Mouse (Mus musculus) bone marrow, adult 2 months (tissue): ENCODE results near the gene Acpp. TPM values are rescaled to one million over a fixed set of nuclear protein-coding genes. Genes with fewer than 3 reads are reported as not detected.

Source experiments
- H3K27ac ChIP-seq: fragments of 200-500 bp; 2 replicates; pipeline ENCODE4 v1.5.1; 2012; ENCODE audit warnings: low read depth, mild to moderate bottlenecking, control low read depth, inconsistent platforms, low read length; ENCODE audit not compliant: control insufficient read depth, poor library complexity, insufficient read depth
- H3K4me1 ChIP-seq: fragments of 200-500 bp; 2 replicates; pipeline ENCODE4 v1.6.1; 2011; ENCODE audit warnings: low read length; ENCODE audit not compliant: control insufficient read depth, insufficient read depth
- H3K4me3 ChIP-seq: fragments of 200-500 bp; replicated peaks from 2 replicates; pipeline ENCODE3; 2011; ENCODE audit warnings: mild to moderate bottlenecking, low read depth, low read length, control low read depth; ENCODE audit not compliant: control insufficient read depth
- CTCF ChIP-seq: fragments of 200-500 bp; IDR thresholded peaks from 2 replicates; pipeline ENCODE4 v1.5.1; 2011; ENCODE audit warnings: low read length, control low read depth; ENCODE audit not compliant: control insufficient read depth, insufficient read depth
- POLR2A ChIP-seq: fragments of 200-500 bp; IDR thresholded peaks from 2 replicates; pipeline ENCODE4 v1.6.1; 2011; ENCODE audit warnings: low read depth, mild to moderate bottlenecking, control low read depth, low read length, borderline replicate concordance; ENCODE audit not compliant: control insufficient read depth
- WGBS: fragments of 180-500 bp; shearing (Covaris S2); methylation state at CpG from one replicate; pipeline ENCODE4 v1.1.7; 2018; 5-methylcytosine and 5-hydroxymethylcytosine counted together
- polyA plus RNA-seq: library from polyadenylated mRNA; stranded (reverse); fragments of >200 nt; gene quantifications from 2 replicates; pipeline ENCODE4 v1.2.4, GENCODE M21; 2011; ENCODE audit warnings: low replicate concordance; ENCODE audit not compliant: missing spikeins, insufficient read depth, insufficient read length

Acpp gene
- polyA plus RNA-seq, 1 experiment, result 3.2 TPM

DNA sequence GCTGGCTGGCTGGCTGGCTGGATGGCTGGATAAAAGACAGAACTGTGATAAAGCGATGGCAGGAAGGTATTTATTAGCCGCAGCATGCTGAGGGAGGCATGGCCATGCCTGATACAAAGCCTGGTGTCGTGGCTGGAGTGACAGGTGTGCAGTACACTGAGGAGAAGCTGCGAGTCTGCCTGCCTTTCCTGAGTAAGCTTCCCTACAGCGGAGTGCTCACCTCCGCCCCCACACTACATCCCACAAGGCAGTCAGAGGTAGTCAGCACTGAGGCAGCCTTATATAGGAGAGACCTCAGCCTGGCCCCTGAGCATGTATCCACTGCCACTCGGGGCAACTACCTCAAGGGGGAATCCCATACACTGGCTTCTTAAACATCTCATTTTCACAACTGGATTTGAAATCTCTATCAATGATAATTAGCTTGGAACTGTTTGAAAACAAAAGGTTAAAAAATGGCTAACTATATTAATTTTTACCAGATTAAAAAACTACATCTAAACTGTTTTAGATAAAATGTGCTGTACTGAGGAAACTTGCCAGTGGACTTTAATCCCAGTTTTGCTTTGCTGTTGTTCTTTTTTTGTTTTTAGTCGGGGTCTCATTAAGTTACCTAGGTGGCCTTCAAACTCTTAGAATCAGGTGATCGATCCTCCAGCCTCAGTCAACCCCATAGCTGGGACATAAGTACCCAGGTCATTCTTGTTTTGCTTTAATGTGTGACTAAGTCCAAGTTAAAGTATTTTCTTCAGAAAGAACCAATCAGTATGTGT lies 83.0 kb downstream of the Acpp start:
- 67% methylated on average over 9 of the region's 9 CpGs for WGBS
- Histone ChIP-seq H3K4me3 (no peak overlapping the region), H3K4me1 (no peaks in the 10 kb centered on the region; the same call in 1 of the 2 replicates), H3K27ac (no peak overlapping the region)
- TF ChIP-seq CTCF, result no peak
- TF ChIP-seq POLR2A, result no peak

DNA sequence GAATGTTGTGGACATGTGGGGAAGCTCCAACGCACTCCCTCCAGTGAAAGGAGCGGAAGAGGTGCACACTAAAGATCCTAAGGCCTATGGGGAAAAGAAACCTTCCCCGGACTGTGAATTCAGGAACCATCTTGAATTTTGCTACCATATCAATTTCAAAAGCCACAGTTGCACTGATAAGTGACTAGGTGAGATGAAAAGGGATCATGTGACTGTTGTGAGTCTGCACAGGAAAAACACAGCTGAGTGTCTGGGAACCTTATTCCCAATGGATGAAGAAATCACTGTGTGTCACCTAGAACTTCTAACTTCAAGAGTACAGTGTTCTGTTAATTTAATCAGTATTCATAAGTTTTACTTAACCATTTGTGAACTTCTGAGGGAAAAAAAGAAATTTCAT lies 84.9 kb downstream of the Acpp start:
- WGBS, result 79% methylated on average over 3 of the region's 3 CpGs
- H3K4me1 ChIP-seq, result no peaks in the 10 kb centered on the region; the same call in 1 of the 2 replicates
- TF ChIP-seq CTCF (no peak), POLR2A (no peak)

GRCm38 (mm10) chr9:104251687-104252086 lies 85.9 kb downstream of the Acpp start:
- TF ChIP-seq POLR2A (no peak), CTCF (no peak)
- Histone ChIP-seq H3K4me3 (no peak overlapping the region), H3K4me1 (no peaks in the 10 kb centered on the region; the same call in 1 of the 2 replicates), H3K27ac (no peak overlapping the region)
- 86% methylated on average over 4 of the region's 4 CpGs for WGBS

More for the DNA sequence above, 84.9 kb downstream of the Acpp start:
- Histone ChIP-seq H3K4me3 (no peak overlapping the region), H3K27ac (no peak overlapping the region)

- Histone ChIP-seq H3K27ac (no peak overlapping the region), H3K4me1 (no peaks in the 10 kb centered on the region; the same call in 1 of the 2 replicates), H3K4me3 (no peak overlapping the region)
- WGBS, result 82% methylated on average over 8 of the region's 8 CpGs
- TF ChIP-seq POLR2A, result no peak
These were observed 86.4 kb downstream of the Acpp start for GRCm38 (mm10) chr9:104251111-104251510.

DNA sequence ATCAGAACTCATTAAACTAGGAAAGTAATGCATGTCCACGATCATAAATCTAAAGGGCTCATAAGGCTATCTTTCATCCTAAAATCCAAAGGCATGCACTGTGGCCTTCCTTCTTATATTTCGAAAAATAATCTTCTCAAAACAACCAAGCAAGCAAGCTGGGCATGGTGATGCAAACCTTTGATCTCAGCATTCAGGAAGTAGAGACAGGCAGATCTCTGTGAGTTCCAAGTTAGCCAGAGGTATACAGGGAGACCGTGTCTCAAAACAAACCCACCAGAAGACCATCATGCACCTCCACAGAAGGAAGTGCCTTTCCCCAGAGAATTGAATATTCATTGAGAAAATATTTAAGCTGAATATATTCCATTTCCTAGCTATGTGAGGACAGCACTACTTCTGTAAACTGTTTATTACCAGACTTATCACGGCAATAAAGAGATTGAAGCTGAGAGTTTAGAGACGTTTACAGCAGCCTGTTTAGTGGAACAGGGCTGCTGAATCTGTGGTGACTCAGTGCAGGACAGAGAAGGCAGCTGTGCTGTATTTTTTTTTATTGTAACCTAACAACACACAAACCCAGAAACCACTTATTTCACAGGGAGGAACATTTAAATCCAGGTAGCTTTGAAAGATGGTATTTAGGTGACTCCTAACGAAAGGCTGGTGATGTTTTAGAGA lies 90.1 kb downstream of the Acpp start:
- no peak overlapping the region for H3K4me3 ChIP-seq
- no peak overlapping the region for H3K27ac ChIP-seq
- peaks cover 3% of the 10 kb centered on the region; the same call in 1 of the 2 replicates for H3K4me1 ChIP-seq
- 52% methylated on average over 6 of the region's 6 CpGs for WGBS
- no peak for TF ChIP-seq POLR2A
- no peak for TF ChIP-seq CTCF

DNA sequence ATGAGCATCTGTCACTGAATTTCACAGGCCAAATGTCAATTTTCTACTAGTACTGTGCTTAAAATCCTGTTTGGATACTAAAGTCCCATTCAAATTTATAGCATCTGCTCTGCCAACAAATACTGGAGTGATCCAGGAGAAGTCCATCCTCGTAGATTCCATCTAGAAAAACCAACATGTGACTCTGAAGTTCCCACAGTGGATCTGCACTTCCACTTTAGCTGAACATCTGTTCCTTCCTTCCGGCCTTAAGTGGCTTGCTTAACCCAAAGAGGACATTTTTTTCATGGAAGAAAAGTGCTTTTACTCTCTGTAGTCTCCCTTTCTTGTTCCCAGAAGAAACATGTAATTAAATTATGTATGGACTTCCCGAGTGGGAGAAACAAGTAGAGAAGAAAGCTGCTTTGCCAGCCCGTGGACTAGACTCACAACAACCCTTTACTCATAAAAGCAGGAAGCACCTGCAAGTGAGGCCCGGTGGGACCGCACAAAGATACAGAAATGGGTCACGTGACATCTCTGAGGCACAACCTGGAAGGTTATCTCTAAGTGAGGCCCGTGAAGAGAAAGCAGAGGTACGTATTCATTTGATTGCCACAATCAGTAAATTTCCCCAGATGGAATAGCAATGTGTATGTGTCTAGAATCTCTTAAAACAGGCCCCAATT lies 93.6 kb downstream of the Acpp start:
- H3K4me3 ChIP-seq, result no peak overlapping the region
- peaks cover 3% of the 10 kb centered on the region; the same call in 1 of the 2 replicates for H3K4me1 ChIP-seq
- H3K27ac ChIP-seq, result no peak overlapping the region
- TF ChIP-seq CTCF (no peak), POLR2A (no peak)
- WGBS, result 10% methylated on average over 9 of the region's 9 CpGs

DNA sequence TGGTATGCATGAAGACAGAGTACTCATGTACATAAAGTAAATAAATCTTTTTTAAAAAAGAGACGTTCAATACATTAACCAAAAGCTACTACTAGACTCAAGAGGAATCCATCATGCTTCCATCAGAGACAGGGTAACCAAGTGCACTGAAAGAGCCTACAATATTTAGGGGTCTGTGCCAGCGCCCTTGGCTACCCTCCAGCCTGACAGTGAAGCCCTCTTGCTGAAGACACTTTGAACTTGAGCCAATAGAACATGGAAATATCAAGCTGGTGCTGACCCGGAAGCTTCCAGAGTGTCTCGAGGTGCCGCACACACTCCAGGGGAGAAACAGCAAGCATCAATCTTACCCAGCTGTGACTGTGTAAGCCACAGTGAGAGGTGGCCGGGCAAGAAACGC lies 97.4 kb downstream of the Acpp start:
- WGBS, result 86% methylated on average over 7 of the region's 7 CpGs
- peaks cover 3% of the 10 kb centered on the region; the same call in 1 of the 2 replicates for H3K4me1 ChIP-seq
- no peak overlapping the region for H3K4me3 ChIP-seq
- TF ChIP-seq CTCF (no peak), POLR2A (no peak)
- no peak overlapping the region for H3K27ac ChIP-seq

DNA sequence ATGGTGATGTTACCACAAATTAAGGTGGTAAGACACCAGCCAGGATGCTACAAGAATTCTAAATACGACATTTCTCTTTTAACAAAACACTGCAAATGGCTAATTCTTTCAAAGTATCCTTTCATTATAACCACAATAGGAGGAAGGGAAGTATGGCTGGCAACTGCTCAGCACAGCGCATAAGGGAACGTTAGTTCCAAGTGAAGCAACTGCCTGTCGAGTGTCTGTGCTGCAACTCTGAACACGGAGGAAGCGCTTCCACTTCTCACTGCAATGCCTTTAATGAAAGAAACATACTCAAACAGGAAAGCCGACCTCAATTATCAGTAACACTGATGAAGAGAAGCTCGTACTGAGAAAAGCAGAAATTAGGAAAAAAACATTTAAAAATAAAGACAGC lies 98.5 kb downstream of the Acpp start:
- 42% methylated on average over 8 of the region's 8 CpGs for WGBS
- H3K4me1 ChIP-seq, result peaks cover 3% of the 10 kb centered on the region; the same call in 1 of the 2 replicates
- TF ChIP-seq CTCF, result no peak
- TF ChIP-seq POLR2A, result no peak
- H3K27ac ChIP-seq, result no peak overlapping the region
- H3K4me3 ChIP-seq, result no peak overlapping the region

Other genes starting within 250 kb of the Acpp start
- 2.6 and 6.1 TPM in 2 replicates for gene Ackr4, start 210.8 kb downstream of the Acpp start, polyA plus RNA-seq
- 10.0 and 15.6 TPM in 2 replicates for gene Dnajc13, start 74.8 kb downstream of the Acpp start, polyA plus RNA-seq
- gene Cpne4, start 209.5 kb upstream of the Acpp start, polyA plus RNA-seq, result not detected in 2 replicates